Mouse (Mus musculus) left cerebral cortex, adult 8-10 months (tissue): ENCODE measurements around the gene Hist1h4i. TPM values are rescaled to one million over a fixed set of nuclear protein-coding genes. Genes with fewer than 3 reads are reported as not detected.

Experiments
- DNase-seq, 2 experiments: peaks; one replicate each; pipeline ENCODE4 v3.0.0; 2022; ENCODE audit warnings: low spot score in 2 of 2
- total RNA-seq, 4 experiments: library from RNA; stranded (reverse); gene quantifications; 2 replicates each; pipeline ENCODE4 v1.2.4; 2022

Hist1h4i gene
- total RNA-seq, 4 experiments from 2014 or later, result 62.0 to 71.0 (median 68.4) TPM

DNA sequence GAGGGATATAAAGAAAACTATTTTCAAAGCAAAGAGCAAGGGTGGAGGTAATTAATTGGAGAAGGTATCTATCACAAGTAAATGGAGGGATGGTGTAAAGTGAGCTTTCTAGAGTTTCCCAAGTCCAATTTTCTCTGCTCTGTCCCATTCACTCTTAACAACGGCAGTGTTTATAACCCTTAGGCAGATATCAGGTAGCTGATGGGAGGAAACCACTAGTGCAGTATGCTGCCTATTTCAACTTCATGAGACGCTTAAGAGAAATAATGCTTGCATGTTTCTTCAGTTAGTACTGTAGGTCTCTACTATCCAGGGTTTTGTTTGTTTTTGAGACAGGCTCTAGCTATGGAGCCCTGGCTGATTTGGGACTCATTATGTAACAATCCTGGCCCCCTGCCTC is 3.7 kb downstream of the Hist1h4i start:
- no peak for DNase-seq

DNA sequence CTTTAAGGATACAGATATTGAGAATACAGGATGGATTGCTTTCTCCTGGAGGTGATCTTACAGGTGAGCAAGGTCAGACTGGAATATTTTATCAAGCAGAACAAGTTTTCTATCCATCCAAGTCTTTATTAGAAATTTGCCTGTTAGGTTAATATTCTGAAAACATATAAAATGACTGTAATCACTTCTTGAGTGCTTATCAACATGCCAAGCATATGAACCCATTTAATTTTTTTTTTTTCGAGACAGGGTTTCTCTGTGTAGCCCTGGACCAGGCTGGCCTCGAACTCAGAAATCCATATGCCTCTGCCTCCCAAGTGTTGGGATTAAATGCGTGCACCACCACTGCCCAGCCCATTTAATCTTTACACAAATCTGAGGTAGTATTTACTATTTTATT is 4.2 kb downstream of the Hist1h4i start:
- no peak for DNase-seq

DNA sequence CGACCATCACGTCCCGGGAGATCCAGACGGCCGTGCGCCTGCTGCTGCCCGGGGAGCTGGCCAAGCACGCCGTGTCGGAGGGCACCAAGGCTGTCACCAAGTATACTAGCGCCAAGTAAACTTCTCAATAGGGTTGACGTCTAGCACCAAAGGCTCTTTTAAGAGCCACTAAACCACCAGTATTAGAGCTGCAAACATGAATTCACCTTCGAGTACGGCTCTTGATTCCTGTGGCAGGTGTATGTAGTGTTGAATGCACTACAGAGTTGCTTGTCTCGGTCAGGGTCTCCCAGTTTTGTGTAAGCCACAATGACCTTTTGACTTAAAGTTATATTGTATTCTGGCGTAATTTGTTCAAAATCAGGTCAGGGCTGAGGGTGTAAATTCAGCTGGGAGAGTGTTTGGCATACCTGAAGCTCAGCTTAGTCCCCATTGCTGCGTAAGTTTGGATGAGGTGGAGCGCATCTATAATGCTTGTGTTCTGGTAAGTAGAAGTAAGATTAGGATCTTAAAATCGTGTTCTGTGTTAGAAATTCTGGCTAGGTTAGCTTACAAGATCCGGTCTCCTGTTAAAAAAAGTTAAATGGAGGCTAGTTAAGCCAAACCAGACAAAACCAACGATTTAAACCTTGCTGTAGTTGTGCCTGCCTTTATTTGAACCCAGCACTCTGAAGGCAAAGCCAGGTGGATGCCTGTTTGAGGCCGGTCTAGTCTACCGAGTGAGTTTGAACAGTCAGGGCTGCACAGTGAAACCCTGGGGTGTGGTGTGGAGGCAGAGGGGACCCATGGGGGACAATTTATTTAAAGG is 4.8 kb downstream of the Hist1h4i start:
- DNase-seq, result no peak

DNA sequence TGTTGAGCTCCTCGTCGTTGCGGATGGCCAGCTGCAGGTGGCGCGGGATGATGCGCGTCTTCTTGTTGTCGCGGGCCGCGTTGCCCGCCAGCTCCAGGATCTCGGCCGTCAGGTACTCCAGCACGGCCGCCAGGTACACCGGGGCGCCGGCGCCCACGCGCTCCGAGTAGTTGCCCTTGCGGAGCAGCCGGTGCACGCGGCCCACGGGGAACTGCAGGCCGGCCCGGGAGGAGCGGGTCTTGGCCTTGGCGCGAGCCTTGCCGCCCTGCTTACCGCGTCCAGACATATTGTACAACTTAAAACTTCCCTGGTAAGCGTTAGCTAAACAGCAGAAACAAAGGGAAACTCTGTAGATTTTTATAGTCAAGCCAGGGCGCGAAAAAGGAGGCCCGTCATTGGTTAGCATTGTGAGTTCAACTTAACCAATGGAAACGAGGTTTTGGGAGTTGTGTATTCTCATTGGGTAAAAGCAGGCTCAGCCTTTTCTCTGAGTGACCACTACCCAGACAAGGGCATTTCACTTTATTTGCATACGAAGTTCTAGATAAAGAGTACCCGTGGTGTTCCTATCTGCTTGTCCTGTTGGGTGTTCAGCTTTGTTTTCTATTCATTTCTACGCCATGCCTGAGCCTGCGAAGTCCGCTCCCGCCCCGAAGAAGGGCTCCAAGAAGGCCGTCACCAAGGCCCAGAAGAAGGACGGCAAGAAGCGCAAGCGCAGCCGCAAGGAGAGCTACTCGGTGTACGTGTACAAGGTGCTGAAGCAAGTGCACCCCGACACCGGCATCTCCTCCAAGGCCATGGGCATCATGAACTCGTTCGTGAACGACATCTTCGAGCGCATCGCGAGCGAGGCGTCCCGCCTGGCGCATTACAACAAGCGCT is 5.7 kb downstream of the Hist1h4i start, which contains the start of the genes Hist1h2ah and Hist1h2bk:
Gene Hist1h2ah, minus strand, starts transcription at position 302 of the 882 bp plus-strand sequence.
Gene Hist1h2bk, plus strand, starts transcription at position 604 of the 882 bp plus-strand sequence.
- DNase-seq, result peak; percentile 64 to 86

GRCm38 (mm10) chr13:22034443-22035266 is 6.5 kb downstream of the Hist1h4i start:
- DNase-seq, result no peak

DNA sequence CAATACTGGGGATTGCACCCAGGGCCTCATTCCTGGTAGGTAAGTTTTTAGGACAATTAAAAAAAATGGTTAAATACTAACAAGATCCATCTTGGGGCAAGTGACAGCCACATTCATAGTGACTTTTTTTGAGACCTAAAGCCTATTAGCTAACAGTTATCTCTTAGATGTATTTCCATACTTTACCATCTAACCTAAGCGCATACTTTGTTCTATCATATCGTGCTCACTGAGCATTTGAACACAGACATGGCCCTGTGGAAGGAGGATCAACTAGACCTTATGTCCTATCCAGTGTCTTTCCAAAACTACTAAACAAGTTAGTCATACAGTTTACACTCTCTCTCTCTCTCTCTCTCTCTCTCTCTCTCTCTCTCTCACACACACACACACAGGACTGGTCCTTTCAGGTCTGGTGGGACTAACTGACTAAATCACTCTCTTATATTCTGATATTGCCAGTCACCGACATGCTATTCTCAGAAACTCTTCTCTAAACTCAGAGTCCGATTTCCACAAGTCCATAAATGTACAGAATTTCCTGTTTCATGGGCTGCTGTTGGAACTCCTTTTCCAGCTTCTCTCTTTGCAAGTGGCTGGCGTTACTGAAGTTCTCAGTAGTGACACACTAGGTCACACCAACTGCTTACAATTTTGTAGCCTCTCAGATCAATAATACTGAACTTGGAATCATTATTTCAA is 7.3 kb downstream of the Hist1h4i start:
- no peak for DNase-seq

- DNase-seq, result no peak
Measured at GRCm38 (mm10) chr13:22030493-22030892, 10.7 kb downstream of the Hist1h4i start.

DNA sequence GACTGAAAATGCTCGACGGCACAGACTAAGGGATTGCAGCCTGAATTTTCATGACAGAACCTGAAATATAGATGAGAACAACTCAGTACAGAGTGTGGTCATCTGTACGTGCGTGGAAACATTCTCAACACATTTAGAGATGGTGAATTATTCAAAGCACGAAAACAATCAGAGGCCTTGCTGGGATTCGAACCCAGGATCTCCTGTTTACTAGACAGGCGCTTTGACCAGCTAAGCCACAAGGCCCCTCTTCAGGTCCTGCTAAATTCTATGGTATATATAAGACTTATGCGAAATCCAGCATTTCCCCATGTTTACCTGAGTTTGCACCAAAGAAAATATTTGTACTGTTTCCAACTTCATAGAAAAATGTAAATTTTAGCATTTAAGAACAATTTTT is 11.2 kb downstream of the Hist1h4i start:
- DNase-seq, result no peak

GRCm38 (mm10) chr13:22028673-22029460 is 12.3 kb downstream of the Hist1h4i start:
- DNase-seq, result peak; percentile 83 to 95

DNA sequence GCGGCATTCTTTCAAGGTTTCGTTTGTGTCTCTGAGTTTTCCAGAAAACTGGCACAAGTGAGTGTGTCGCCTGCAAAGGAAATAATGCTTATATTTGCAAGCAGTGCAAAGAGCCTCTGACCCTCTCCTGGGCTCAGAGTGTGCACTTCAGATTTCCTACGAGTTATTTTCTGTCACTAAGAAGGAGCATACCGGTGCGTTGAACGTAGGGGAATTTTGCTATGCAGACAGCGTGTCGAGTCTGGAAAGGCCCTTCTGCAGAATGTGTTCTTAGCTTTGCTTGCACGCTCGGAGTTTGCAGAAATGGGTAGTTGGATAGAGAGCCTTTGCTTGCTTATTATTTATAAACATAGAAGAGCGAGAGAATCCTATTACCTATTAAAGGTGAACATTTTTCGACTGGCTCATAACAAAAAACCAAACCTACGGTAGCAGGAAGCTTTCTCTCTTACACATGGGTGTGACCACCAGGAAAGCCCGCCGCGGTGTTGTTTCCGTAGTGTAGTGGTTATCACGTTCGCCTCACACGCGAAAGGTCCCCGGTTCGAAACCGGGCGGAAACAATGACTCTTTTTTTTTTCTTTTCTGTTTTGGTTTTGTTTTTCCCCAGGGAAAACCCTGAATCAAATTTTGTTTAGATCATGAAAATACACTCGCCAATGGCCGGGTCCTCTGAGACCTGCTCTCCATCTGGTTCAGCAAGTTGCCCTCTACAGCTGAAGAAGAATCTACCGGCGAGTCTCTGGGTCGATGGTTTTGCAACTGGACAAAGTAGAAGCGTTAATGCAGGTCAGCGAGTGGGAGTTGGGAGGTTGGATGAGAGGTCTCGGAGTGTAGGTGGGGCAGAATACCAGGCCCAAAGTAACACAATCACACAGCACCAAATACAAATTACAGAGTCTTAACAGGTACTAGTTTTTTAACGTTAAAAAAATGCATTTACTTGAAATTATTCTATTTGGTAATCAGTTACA is 14.8 kb downstream of the Hist1h4i start:
- DNase-seq, result peak; percentile 48 to 96

DNA sequence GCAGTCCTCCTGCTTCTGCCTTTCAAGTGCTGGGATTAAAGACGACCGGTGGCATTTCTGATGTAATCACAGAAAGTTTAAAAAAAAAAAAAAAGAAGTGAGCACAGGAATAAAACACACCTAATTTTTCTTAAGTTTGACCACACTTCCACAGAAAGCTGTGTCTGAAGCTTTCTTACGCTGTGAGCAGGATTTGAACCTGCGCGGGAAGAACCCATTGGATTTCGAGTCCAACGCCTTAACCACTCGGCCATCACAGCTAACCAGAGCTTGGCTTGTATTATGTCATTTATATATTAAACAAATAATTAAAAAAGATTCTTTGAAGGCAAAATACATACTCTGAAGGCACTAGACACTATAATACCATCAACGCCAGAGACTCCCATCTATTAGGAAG is 18.9 kb downstream of the Hist1h4i start:
- peak in 1 of 2 experiments; percentile 48 for DNase-seq

GRCm38 (mm10) chr13:22021581-22021980 is 19.6 kb downstream of the Hist1h4i start:
- no peak for DNase-seq

DNA sequence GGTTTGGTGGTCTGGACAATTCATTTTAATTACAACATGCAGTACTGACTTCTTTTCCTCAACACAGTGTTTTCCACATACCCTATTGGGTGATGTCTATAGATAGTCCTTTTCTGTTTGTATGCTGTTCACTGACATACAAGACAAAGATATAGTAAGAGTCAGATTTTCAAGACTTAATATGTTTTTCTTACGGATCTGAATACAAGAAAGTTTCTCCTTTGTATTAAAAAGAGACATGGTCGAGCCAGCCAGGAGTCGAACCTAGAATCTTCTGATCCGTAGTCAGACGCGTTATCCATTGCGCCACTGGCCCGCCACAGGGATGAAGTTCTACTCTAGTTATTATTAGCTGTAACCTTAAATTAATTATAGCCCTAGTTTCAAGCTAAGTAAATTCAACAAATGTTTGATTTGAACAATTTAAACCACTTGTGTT is 20.2 kb downstream of the Hist1h4i start:
- no peak for DNase-seq

DNA sequence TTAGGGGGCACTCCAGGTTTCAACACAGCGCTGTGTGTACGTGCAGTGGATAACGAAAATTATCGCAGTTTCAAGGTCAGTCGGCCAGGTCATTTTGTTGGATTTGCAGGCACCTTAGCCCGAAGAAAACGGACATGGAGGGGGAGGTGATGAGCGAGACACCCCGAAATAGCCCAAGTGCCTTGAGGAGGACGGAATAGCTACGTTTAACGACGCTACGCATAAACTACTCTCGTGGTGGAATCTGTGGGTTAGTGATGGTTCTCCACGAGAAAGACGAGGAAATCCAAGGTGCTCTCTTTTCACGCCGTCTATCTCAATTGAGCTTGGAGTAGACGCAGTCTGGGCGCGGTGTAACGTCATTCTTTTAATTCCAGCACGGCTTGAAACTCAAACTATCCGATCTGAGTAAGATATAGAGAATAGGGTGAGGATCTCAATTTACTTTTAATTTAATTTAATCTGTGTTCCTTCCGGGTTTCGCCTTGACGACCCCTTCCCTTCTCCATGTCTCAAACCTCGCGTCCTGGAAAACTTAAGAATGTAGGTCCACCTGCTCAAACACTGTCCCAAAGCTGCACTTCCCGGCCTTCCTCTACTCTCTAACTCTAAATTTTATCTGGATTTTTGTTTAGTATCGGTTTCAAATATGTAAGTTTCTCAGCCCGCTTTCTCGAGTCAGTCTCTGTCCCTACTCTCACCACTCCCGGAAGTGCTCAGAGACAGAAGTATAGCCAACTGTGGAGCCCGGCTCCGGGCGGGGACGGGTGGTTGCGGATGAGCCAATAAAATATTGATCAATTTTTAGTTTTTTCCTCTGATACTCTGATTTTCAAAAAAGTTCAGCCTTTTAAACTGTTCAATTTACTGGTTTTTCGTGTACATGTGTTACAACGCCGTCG is 21.0 kb downstream of the Hist1h4i start:
- DNase-seq, result no peak

GRCm38 (mm10) chr13:22015479-22016450 is 25.4 kb downstream of the Hist1h4i start:
- peak; percentile 43 to 56 for DNase-seq

- no peak for DNase-seq
Measured at GRCm38 (mm10) chr13:22014411-22014845, 26.7 kb downstream of the Hist1h4i start.
